Mouse (Mus musculus) limb, embryonic 10.5 days (tissue): ENCODE data around the gene Tns3. TPM values are rescaled to one million over a fixed set of nuclear protein-coding genes. Genes with fewer than 3 reads are reported as not detected.

Source experiments
- DNase-seq: peaks from one replicate; pipeline ENCODE4 v3.0.0-alpha.2; 2017; ENCODE audit warnings: low spot score
- H3K27ac ChIP-seq: fragments of 300-500 bp; sonication (generic); 2 replicates; pipeline ENCODE4 v1.5.1; 2016; ENCODE audit warnings: mild to moderate bottlenecking
- H3K27me3 ChIP-seq: fragments of 300-500 bp; sonication (generic); 2 replicates; pipeline ENCODE4 v1.6.1; 2016; ENCODE audit warnings: low read depth, mild to moderate bottlenecking; ENCODE audit not compliant: poor library complexity, severe bottlenecking
- H3K36me3 ChIP-seq: fragments of 300-500 bp; sonication (generic); 2 replicates; pipeline ENCODE4 v1.6.1; 2016; ENCODE audit warnings: mild to moderate bottlenecking, moderate library complexity
- H3K4me1 ChIP-seq: fragments of 300-500 bp; sonication (generic); 2 replicates; pipeline ENCODE4 v1.6.1; 2016
- H3K4me3 ChIP-seq: fragments of 300-500 bp; sonication (generic); 2 replicates; pipeline ENCODE4 v1.5.1; 2016; ENCODE audit warnings: mild to moderate bottlenecking, moderate library complexity
- H3K9me3 ChIP-seq: fragments of 300-500 bp; sonication (generic); replicated peaks from 2 replicates; pipeline ENCODE4 v1.6.1; 2016; ENCODE audit warnings: mild to moderate bottlenecking
- WGBS: fragments of 180-500 bp; shearing (Covaris S2); methylation state at CpG from one replicate; pipeline ENCODE4 v1.1.7; 2016; 5-methylcytosine and 5-hydroxymethylcytosine counted together
- polyA plus RNA-seq: library from polyadenylated mRNA; unstranded; fragments of >200 nt; fragmentation: Nextera tagmentation; extraction: Ambion mirVana; gene quantifications from 2 replicates; pipeline ENCODE4 v1.2.1, GENCODE M21; 2016

Tns3 gene
- polyA plus RNA-seq, 1 experiment from 2014 or later, result 35.6 TPM

DNA sequence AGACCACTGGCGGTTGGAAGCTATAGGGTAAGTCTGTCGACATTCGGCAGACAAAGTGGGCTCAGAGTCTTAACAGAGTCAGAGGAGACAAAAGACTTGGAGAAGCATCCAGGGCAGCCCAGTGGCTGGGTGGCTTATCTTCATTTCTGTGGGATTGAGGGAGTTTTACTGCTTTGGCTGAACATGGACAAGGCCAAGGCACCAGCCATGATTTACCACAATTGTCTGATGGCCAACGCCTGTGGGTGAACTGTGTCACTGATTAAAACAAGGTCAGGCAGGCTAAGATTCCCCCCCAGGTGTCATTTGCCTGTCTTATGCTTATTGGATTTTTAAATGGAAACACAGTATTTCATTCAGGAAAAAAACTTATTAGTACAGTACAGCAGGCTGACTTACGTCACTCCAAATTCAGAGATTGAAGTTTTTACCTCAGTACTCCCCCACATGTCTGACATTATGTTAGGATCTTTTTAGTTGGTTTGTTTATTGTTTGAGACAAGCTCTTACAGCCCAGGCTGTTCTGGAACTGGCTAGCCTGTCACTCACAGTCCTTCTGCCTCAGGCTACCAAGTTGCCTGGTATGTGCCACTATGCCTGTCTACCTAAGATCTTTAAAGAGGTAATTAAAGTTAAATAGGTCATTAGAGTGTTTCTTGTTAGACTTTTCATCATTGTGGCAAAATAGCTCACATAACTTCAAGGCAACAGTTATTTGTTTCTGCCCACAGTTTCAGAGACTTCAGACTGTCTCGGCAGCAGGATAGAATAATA is 11.6 kb upstream of the Tns3 start:
- Histone ChIP-seq H3K27ac (peak overlapping the region; percentile 61; the same call in 1 of the 2 replicates), H3K9me3 (no peaks in the 10 kb centered on the region), H3K4me3 (no peak overlapping the region), H3K4me1 (peaks cover 29% of the 10 kb centered on the region), H3K27me3 (no peaks in the 10 kb centered on the region), H3K36me3 (no peaks in the 10 kb centered on the region)
- 72% methylated on average over 6 of the region's 6 CpGs for WGBS
- no peak for DNase-seq

DNA sequence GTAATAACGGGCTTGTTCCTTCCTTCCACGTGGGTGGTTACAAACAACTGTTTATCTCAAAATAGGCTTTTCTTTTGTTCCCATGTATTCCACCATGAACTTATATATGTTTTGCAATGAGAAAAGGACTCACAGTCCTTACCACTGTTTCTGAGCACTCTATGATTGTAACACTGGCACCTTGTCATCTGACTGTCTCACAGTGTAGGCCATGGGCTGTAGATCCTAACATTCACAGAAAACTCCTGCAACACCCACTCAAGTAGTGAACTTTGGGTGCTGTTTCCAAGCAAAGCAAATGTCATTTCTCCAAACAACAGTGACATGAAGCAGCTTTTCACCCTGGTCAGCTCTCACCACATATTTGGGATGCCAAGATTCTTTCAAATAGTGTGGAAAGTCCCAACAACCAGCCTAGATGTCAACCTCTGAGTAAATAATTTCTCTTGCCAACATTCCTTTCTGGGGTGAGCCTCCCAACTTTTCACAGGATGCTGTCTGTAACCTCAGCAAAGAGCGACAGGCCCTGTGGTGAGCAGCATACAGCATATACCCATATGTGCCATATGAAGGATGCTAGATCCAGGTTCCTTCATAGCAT is 10.3 kb upstream of the Tns3 start:
- DNase-seq, result no peak
- H3K4me1 ChIP-seq, result peaks cover 19% of the 10 kb centered on the region
- WGBS, result 90% methylated on average over 3 of the region's 3 CpGs
- H3K27me3 ChIP-seq, result no peaks in the 10 kb centered on the region
- H3K36me3 ChIP-seq, result no peaks in the 10 kb centered on the region
- no peaks in the 10 kb centered on the region for H3K9me3 ChIP-seq
- H3K4me3 ChIP-seq, result no peak overlapping the region
- H3K27ac ChIP-seq, result no peak overlapping the region

DNA sequence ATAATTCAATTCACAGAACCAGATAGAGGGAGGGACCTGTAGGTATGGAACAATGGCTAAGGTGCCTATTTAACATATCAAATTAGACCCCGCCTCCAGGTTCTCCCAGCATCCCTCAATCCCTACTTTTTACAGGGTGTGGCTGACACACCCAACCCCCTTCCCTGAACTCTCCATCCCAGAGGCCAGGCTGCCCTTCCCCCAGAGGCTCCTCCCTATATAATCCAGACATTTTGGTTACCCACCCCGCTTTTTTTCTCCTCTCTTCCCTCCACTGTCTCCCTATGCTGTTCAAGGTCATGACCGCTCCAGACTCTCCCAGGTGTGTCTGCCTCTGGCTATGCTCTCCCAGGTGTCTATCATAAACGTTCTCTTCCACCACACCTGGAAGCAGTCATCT is 7.4 kb upstream of the Tns3 start:
- no peak overlapping the region for H3K27ac ChIP-seq
- no peak for DNase-seq
- 75% methylated on average over 4 of the region's 4 CpGs for WGBS
- H3K36me3 ChIP-seq, result no peaks in the 10 kb centered on the region
- peaks cover 23% of the 10 kb centered on the region for H3K4me1 ChIP-seq
- no peak overlapping the region for H3K4me3 ChIP-seq
- no peaks in the 10 kb centered on the region for H3K9me3 ChIP-seq
- no peaks in the 10 kb centered on the region for H3K27me3 ChIP-seq

DNA sequence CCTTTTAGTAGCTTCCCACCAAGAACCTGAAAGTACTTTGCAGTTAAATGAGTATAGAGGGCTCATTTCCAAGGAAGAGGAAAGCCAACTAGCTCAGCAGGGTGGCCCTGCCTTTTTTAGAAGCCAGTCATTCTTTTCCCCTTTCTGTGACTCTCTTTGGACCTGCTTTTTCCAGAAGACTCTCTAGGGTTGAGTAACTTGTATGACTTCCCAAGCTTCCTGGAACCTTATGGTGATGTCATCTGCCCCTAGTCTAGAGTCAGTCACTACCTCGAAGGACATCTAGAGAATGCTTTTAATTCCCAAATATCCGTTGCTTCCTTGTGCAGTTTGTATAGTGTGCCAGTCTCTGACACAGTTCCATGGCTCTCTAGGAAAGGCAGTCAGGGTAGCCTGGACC is 4.8 kb upstream of the Tns3 start:
- H3K27me3 ChIP-seq, result peaks cover 8% of the 10 kb centered on the region
- H3K9me3 ChIP-seq, result no peaks in the 10 kb centered on the region
- 90% methylated on average over 2 of the region's 2 CpGs for WGBS
- no peak overlapping the region for H3K4me3 ChIP-seq
- no peak for DNase-seq
- H3K4me1 ChIP-seq, result peaks cover 33% of the 10 kb centered on the region
- no peaks in the 10 kb centered on the region for H3K36me3 ChIP-seq
- H3K27ac ChIP-seq, result no peak overlapping the region

DNA sequence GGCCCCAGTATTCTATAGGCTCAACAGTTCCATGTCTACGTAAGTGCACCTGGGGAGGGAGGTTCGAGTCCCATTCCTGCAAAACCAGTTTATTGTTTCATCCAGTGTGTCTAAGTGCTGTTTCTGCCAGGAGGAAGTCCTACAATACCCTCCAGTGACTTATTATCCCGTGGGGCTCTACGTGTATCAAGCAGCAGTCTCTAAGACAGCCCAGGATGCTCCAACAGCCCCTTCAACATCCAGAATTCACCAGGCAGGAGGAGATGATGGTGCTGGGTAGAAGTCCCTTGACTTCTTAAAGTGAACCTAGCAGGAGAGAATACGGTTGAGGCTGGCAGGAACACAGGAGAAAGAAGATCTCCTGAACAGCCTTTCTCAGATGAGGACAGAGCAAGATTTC is 462 bp upstream of the Tns3 start:
- 53% methylated on average over 5 of the region's 5 CpGs for WGBS
- no peak for DNase-seq
- Histone ChIP-seq H3K9me3 (no peaks in the 10 kb centered on the region), H3K4me3 (peak overlapping the region; percentile 73), H3K27me3 (peaks cover 8% of the 10 kb centered on the region), H3K27ac (peak overlapping the region; percentile 98), H3K36me3 (peaks cover 9% of the 10 kb centered on the region), H3K4me1 (peaks cover 71% of the 10 kb centered on the region)

DNA sequence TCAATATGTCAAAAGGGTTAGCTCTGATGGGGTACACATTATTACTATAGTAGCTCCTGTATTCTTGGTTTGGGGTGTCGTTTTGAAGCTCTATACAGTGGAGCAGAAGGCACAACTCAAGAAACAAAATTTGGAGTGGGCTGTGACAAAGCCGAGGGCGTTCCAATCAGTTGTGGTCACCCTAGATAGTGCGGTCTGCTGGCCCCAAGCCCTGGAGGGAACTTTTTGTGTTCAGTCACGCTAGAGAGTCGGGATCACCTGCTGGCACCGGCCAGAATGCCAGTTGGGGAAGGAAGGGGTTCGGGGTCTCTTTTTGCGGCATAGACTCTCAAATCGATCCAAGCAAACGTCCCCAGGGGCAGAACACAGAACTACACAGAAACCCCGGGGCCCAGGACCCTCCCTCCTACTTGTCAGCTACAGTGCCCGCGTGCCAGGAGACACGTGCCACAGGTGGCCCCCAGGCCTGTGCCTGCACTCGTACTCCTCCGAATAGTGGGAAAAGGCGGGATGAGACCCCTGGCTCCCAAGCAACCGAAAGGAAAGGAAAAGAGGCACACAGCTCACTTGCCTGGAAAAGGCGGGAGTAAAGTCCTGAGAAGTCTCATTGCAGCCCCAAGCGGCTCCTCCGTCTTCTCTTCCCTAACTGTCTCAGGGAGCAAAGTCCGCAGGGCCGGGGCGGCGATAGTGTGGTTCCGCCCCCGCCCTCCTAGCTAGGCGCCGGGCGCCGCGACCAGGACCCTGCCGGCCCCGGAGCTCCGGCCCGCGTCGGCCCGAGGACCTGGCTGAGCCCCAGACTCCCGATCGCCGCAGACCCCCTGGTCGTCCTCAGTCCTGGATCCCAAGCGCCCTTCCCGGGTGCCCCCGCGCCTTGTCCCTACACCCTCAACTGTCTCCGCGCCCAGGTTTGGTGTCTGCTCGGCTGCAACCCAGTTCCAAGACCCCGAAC is 617 bp downstream of the Tns3 start:
- Histone ChIP-seq H3K4me3 (peak overlapping the region; percentile 73), H3K27me3 (peaks cover 8% of the 10 kb centered on the region), H3K27ac (peak overlapping the region; percentile 98), H3K4me1 (peaks cover 82% of the 10 kb centered on the region), H3K36me3 (peaks cover 9% of the 10 kb centered on the region), H3K9me3 (no peaks in the 10 kb centered on the region)
- WGBS, result 2% methylated on average over 52 of the region's 52 CpGs
- peak; percentile 81 for DNase-seq

DNA sequence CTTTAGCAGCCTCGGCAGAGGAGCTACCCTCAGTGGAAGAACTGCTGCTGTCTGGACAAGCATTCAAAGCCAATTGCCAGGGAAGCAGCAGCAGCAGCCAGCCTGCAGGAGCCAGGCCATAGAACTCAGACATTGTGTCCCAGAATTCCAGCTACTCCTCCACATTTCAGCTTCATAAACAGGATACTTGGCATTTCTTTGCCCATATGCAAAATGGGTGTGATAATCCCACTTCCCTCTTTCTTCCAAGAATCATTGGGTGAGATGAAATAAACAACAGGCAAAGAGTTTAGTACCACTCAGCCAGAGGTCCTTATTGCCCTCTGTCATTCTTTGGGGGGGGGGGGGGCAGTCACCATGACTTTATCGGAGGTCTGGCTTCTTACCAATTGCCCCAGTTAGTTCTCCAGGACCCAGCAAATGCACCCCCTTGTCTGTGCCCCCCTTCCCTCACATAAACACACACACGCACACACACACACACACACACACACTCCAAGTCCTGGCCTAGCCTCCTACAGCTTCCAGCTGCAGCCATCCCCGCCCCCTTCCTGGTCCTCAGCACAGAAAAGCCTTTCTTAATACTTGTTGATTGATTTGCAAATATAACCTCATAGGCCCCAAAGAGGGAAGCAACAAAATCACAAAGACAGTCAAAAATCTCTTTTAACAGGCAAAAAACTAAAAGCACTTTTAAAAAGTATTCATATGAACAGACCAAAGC is 1.5 kb downstream of the Tns3 start:
- H3K4me1 ChIP-seq, result peaks cover 90% of the 10 kb centered on the region
- no peaks in the 10 kb centered on the region for H3K9me3 ChIP-seq
- peaks cover 14% of the 10 kb centered on the region for H3K36me3 ChIP-seq
- H3K27ac ChIP-seq, result peak overlapping the region; percentile 98
- 35% methylated on average over 4 of the region's 4 CpGs for WGBS
- H3K4me3 ChIP-seq, result peak overlapping the region; percentile 73
- DNase-seq, result no peak
- H3K27me3 ChIP-seq, result peaks cover 8% of the 10 kb centered on the region

DNA sequence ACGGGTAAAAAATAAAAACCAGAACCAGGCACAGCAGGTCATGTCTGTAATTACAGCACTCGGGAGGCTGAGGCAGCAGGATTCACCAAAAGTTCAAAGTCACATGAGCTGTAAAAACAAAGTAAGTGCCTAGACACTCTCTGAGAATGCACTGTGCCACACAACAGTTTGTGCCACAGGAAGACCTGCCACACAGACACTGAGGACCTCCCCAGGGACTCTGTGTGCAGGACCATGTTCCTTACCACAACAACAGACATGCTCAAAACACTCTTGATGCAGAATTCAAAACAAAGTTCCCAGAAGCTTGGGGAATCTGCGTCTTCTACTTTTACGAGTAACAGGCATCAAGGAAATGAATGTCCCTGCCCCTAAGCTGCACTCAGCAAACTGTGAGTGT is 3.4 kb downstream of the Tns3 start:
- DNase-seq, result no peak
- 61% methylated on average over 4 of the region's 4 CpGs for WGBS
- no peak overlapping the region for H3K4me3 ChIP-seq

DNA sequence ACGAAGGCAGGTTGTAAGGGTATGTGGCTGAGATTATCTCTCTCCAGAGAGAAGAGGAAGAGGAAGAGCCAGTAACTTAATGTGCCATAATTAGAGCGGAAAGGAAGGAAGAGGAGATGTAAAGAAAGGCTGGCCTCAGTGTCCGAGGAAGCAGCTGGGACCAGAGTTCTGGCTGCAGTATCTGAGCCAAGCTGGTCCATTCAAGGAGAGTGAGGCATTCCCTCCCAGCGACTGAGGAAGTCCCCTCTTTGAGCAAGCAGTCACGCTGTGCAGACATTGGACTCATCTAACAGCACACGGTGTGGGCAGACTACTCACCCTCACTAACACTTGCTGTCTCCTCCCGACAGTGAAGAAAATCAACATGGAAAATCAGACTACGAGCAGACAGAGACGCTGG is 4.5 kb downstream of the Tns3 start:
- no peak overlapping the region for H3K4me3 ChIP-seq
- H3K9me3 ChIP-seq, result no peaks in the 10 kb centered on the region
- peaks cover 97% of the 10 kb centered on the region for H3K4me1 ChIP-seq
- H3K36me3 ChIP-seq, result peaks cover 15% of the 10 kb centered on the region
- peak overlapping the region; percentile 95 for H3K27ac ChIP-seq
- no peak for DNase-seq
- H3K27me3 ChIP-seq, result peaks cover under 1% of the 10 kb centered on the region; the same call in 1 of the 2 replicates
- WGBS, result 63% methylated on average over 9 of the region's 9 CpGs

More for the DNA sequence above, 3.4 kb downstream of the Tns3 start:
- peak overlapping the region; percentile 48; the same call in 1 of the 2 replicates for H3K27ac ChIP-seq
- peaks cover 8% of the 10 kb centered on the region for H3K27me3 ChIP-seq
- peaks cover 99% of the 10 kb centered on the region for H3K4me1 ChIP-seq
- H3K36me3 ChIP-seq, result peaks cover 15% of the 10 kb centered on the region
- no peaks in the 10 kb centered on the region for H3K9me3 ChIP-seq

DNA sequence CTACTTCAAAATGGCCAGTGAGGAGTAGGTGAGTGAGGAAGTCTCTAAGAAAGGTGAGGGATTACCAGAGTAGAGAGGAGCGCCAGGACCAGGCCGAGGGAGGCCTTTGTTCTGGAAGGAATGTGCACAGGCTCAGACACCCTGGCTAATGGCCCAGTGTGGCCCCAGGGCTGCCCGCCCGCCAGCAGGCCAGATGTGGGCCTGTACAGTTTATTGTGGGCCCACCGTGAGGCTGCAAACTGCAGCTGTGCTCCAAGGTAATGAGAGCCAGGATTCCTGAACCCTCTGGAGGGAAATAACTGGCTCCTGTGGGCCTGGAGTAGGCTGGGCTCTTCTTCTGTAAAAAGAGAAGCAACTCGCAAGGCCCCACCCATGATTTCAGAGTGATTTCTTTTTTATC is 5.3 kb downstream of the Tns3 start:
- peaks cover 95% of the 10 kb centered on the region for H3K4me1 ChIP-seq
- 16% methylated on average over 6 of the region's 6 CpGs for WGBS
- H3K4me3 ChIP-seq, result 0 out of 2 replicates have a peak overlapping the region, but pooled peaks have one; percentile 2
- H3K9me3 ChIP-seq, result no peaks in the 10 kb centered on the region
- H3K27ac ChIP-seq, result peak overlapping the region; percentile 95
- H3K36me3 ChIP-seq, result peaks cover 15% of the 10 kb centered on the region
- H3K27me3 ChIP-seq, result no peaks in the 10 kb centered on the region
- DNase-seq, result peak; percentile 88

DNA sequence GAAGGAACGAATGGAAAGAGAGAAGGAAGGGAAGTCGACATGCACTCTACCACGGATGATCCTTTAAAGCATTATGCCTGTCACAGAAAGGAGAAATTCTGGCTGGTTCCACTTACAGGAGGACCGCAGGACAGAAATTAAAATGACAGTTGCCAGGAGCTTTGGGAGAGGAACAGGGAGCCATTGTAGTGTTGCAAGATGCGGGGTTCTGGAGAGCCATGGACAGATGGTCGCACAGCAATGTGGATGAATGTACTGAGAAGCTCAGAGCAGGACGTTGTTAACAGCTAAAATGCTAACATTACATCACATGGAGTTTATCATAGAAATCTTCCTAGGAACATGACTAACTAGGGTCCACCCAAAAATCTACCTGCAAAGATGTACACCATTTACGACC is 6.8 kb downstream of the Tns3 start:
- Histone ChIP-seq H3K4me3 (no peak overlapping the region), H3K27me3 (no peaks in the 10 kb centered on the region), H3K36me3 (peaks cover 15% of the 10 kb centered on the region), H3K9me3 (no peaks in the 10 kb centered on the region), H3K4me1 (peaks cover 96% of the 10 kb centered on the region), H3K27ac (peak overlapping the region; percentile 95)
- WGBS, result 85% methylated on average over 8 of the region's 8 CpGs
- DNase-seq, result no peak
